Mouse (Mus musculus): ENCODE measurements at regions not wholly inside any gene's neighbourhood (a gene's known extent, or its start where the extent isn't known, plus 50 kb on each side); places are given as distances from the start of the nearest gene placed in this dataset.

DNA sequence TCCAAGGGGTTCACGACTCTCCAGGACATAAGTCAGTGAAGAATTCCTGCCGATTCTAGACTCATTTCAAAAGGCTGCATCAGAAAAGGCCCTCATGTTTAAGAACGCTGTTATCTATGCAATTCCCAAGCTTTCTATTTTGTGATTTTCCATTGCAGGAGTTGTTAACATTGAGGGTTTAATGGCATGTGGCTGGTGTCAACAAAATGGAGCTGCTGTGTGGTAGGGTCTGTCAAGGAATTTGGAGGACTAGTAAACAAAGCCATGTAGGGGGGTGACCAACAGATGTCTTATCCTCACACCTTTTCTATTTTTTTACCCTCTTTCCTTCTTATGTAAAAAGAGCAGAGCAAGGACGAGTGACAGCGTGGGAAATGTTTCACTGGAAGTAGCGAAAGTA is 186.9 kb upstream of the Ccdc122 start:
- no peaks in the 10 kb centered on the region for H3K36me3 ChIP-seq (ENCODE audit: control insufficient read depth, insufficient read depth, low read length)
- no peaks in the 10 kb centered on the region for H3K9me3 ChIP-seq (replicated peaks; ENCODE audit: control insufficient read depth, low read length, poor library complexity, severe bottlenecking)
- no peak for ATAC-seq
- H3K27ac ChIP-seq (ENCODE audit: low read length) = no peak overlapping the region
- no peak overlapping the region for H3K4me3 ChIP-seq (ENCODE audit: low read depth, low read length)
- no peaks in the 10 kb centered on the region for H3K4me1 ChIP-seq (ENCODE audit: control insufficient read depth, insufficient read depth, low read length)
- H3K9ac ChIP-seq (ENCODE audit: low read depth, low read length) = no peak overlapping the region
- no peaks in the 10 kb centered on the region for H3K27me3 ChIP-seq (ENCODE audit: control insufficient read depth, insufficient read depth, low read depth, low read length)
- 74% methylated on average over 6 of the region's 6 CpGs for WGBS
- H3K4me2 ChIP-seq (ENCODE audit: low read length) = no peak overlapping the region

DNA sequence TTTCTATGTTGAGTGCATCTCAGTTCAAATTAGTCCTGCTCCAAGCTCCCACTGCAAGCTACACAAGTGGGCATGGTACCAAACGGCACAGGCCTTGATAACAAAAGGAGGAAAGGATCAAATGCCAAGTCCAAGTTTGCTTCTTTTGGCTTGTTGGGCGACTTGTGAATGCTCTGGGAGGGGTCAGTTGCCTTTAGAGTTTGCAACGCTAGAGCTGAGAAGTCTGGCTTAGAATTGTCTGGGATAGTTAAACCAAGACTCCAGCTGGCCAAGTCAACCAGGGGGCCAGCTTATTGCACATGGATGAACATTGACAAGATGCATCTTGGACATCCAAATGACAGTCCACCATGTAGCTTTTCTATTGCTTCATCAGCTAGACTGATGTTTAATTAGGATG is 187.5 kb upstream of the Ccdc122 start:
- H3K36me3 ChIP-seq (ENCODE audit: control insufficient read depth, insufficient read depth, low read length) = no peaks in the 10 kb centered on the region
- H3K4me1 ChIP-seq (ENCODE audit: control insufficient read depth, insufficient read depth, low read length) = no peaks in the 10 kb centered on the region
- no peaks in the 10 kb centered on the region for H3K9me3 ChIP-seq (replicated peaks; ENCODE audit: control insufficient read depth, low read length, poor library complexity, severe bottlenecking)
- 50% methylated on average over 3 of the region's 3 CpGs for WGBS
- ATAC-seq = no peak
- H3K4me2 ChIP-seq (ENCODE audit: low read length) = no peak overlapping the region
- no peak overlapping the region for H3K27ac ChIP-seq (ENCODE audit: low read length)
- no peak overlapping the region for H3K4me3 ChIP-seq (ENCODE audit: low read depth, low read length)
- H3K27me3 ChIP-seq (ENCODE audit: control insufficient read depth, insufficient read depth, low read depth, low read length) = no peaks in the 10 kb centered on the region
- no peak overlapping the region for H3K9ac ChIP-seq (ENCODE audit: low read depth, low read length)

DNA sequence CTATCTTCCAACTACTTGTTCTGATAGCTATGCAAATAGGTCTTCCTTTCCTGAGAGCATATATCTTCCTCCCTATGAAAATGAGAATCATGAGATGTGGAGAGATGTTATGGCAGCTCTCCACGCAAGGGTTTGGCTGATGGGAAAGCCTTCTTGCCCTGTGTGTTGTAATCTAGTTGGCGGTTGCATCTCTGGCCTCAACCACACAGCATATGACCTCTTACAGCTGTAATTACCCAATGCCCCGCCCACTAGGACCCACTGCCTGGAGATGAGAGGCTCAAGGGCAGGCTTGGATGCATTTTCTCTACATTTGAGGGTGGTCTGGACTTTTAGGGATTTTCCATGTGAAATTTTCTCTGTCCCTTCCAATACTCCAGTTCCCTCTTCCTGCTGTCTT is 190.9 kb upstream of the Ccdc122 start:
- no peaks in the 10 kb centered on the region for H3K27me3 ChIP-seq (ENCODE audit: control insufficient read depth, insufficient read depth, low read depth, low read length)
- no peak overlapping the region for H3K4me2 ChIP-seq (ENCODE audit: low read length)
- no peak overlapping the region for H3K27ac ChIP-seq (ENCODE audit: low read length)
- no peaks in the 10 kb centered on the region for H3K9me3 ChIP-seq (replicated peaks; ENCODE audit: control insufficient read depth, low read length, poor library complexity, severe bottlenecking)
- 80% methylated on average over 3 of the region's 3 CpGs for WGBS
- no peak for ATAC-seq
- no peaks in the 10 kb centered on the region for H3K4me1 ChIP-seq (ENCODE audit: control insufficient read depth, insufficient read depth, low read length)
- H3K9ac ChIP-seq (ENCODE audit: low read depth, low read length) = no peak overlapping the region
- H3K36me3 ChIP-seq (ENCODE audit: control insufficient read depth, insufficient read depth, low read length) = no peaks in the 10 kb centered on the region
- H3K4me3 ChIP-seq (ENCODE audit: low read depth, low read length) = no peak overlapping the region

DNA sequence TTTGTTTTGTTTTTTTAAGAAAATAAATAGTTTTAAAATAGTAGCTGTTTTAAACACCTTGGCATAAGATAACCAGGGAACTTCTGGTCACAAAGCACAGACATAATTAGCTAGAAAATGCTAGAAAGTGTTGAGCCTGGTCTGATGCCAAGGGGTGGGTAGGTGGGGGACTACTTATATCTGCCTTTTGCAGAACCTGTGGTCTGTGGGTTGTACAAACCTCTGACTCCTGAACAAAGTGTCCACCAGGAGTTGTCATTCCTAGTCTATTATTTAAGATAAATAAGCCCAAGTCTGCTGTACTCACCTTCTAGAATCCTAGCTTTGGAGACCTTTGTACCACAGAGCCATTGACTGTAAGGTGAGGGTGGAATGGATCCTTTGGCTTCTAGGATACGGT is 191.9 kb upstream of the Ccdc122 start:
- Histone ChIP-seq H3K27ac (ENCODE audit: low read length) (no peak overlapping the region), H3K4me2 (ENCODE audit: low read length) (no peak overlapping the region), H3K9me3 (replicated peaks; ENCODE audit: control insufficient read depth, low read length, poor library complexity, severe bottlenecking) (no peaks in the 10 kb centered on the region), H3K9ac (ENCODE audit: low read depth, low read length) (no peak overlapping the region), H3K4me3 (ENCODE audit: low read depth, low read length) (no peak overlapping the region), H3K27me3 (ENCODE audit: control insufficient read depth, insufficient read depth, low read depth, low read length) (no peaks in the 10 kb centered on the region), H3K4me1 (ENCODE audit: control insufficient read depth, insufficient read depth, low read length) (no peaks in the 10 kb centered on the region), H3K36me3 (ENCODE audit: control insufficient read depth, insufficient read depth, low read length) (no peaks in the 10 kb centered on the region)
- ATAC-seq = no peak
- 96% methylated on average over 1 of the region's 1 CpGs for WGBS

DNA sequence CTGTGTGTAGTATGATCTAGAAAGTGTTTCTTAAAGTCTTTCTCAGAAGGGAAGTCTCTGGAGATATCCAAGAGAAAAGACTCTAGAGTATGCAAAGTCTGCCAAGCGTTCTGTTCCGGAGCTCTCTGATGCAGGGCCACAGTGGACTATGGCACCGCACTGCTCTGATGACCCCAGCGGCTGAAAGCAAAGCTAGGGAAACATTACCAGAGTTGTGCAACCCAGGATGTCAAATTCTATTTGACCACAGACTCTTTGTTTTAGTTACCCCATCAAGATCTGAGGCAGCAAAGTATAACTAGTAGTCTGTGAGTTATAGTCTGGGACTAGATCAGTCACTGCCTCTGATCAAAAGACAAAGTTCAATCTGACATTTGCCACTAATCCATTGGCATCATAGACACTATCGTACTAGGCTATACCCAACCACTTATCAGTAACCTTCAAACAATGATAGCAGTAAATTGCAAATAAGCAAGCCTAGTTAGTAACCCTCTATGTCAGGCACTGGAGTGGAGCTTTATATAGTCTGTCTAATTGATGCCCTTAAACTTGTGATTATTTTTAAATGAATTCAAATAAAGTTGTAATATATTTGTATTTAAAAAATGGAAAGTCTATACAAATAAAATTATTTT is 198.9 kb upstream of the Ccdc122 start:
- H3K36me3 ChIP-seq (ENCODE audit: control insufficient read depth, insufficient read depth, low read length) = no peaks in the 10 kb centered on the region
- no peak overlapping the region for H3K4me3 ChIP-seq (ENCODE audit: low read depth, low read length)
- H3K9ac ChIP-seq (ENCODE audit: low read depth, low read length) = no peak overlapping the region
- H3K4me2 ChIP-seq (ENCODE audit: low read length) = no peak overlapping the region
- WGBS = 91% methylated on average over 5 of the region's 5 CpGs
- H3K27ac ChIP-seq (ENCODE audit: low read length) = no peak overlapping the region
- no peaks in the 10 kb centered on the region for H3K9me3 ChIP-seq (replicated peaks; ENCODE audit: control insufficient read depth, low read length, poor library complexity, severe bottlenecking)
- no peaks in the 10 kb centered on the region for H3K4me1 ChIP-seq (ENCODE audit: control insufficient read depth, insufficient read depth, low read length)
- no peak for ATAC-seq
- H3K27me3 ChIP-seq (ENCODE audit: control insufficient read depth, insufficient read depth, low read depth, low read length) = no peaks in the 10 kb centered on the region

DNA sequence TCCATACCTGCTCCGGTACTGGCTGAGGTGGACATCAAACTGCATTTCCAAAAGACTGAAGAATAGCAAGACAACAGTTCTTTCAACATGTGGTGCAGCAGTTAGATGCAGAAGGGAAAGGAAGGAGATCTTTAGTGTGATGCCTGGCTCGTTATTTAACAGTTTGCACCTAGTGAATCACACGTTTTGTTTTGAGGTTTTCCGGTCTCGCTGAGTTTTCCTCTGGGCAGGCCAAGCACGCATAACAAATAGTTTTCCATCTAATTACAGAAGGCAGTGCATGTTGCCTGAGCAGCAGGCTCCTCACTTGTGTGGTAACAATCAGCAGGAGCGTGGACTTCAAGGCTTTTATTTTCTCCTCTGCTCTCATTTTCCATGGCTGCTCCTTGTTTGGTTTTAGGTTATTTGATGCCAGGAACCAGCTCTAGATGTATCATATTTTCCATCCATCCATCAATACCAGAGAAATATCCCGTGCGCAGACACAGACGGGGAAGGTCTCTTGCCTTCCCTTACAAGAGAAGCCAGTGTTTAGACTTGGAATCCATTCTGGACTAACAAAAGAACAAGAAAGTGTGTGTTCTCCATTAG is 199.6 kb upstream of the Ccdc122 start:
- Histone ChIP-seq H3K9me3 (replicated peaks; ENCODE audit: control insufficient read depth, low read length, poor library complexity, severe bottlenecking) (no peaks in the 10 kb centered on the region), H3K4me2 (ENCODE audit: low read length) (no peak overlapping the region), H3K4me1 (ENCODE audit: control insufficient read depth, insufficient read depth, low read length) (no peaks in the 10 kb centered on the region), H3K4me3 (ENCODE audit: low read depth, low read length) (no peak overlapping the region), H3K9ac (ENCODE audit: low read depth, low read length) (no peak overlapping the region), H3K36me3 (ENCODE audit: control insufficient read depth, insufficient read depth, low read length) (no peaks in the 10 kb centered on the region), H3K27ac (ENCODE audit: low read length) (no peak overlapping the region), H3K27me3 (ENCODE audit: control insufficient read depth, insufficient read depth, low read depth, low read length) (no peaks in the 10 kb centered on the region)
- no peak for ATAC-seq
- 56% methylated on average over 10 of the region's 10 CpGs for WGBS

DNA sequence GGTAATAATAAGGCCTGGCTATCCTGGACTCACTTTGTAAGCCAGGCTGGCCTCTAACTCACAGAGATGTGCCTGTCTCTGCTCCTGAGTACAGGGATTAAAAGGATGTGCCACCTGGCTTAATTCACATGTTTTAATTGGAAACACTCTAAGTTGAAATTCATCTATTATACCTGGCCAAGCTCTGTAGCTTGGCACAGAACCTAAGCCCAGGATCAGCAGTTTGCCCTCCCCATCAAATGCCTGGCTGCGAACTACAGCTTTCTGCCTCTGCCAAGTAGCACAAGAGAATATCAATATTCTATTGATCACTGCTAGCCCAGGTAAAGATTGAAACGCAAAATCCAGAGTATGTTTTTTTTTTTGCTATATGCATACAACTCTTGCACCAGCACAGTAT is 200.3 kb upstream of the Ccdc122 start:
- Histone ChIP-seq H3K36me3 (ENCODE audit: control insufficient read depth, insufficient read depth, low read length) (no peaks in the 10 kb centered on the region), H3K27ac (ENCODE audit: low read length) (no peak overlapping the region), H3K4me2 (ENCODE audit: low read length) (no peak overlapping the region), H3K4me1 (ENCODE audit: control insufficient read depth, insufficient read depth, low read length) (no peaks in the 10 kb centered on the region), H3K4me3 (ENCODE audit: low read depth, low read length) (no peak overlapping the region), H3K27me3 (ENCODE audit: control insufficient read depth, insufficient read depth, low read depth, low read length) (no peaks in the 10 kb centered on the region), H3K9ac (ENCODE audit: low read depth, low read length) (no peak overlapping the region), H3K9me3 (replicated peaks; ENCODE audit: control insufficient read depth, low read length, poor library complexity, severe bottlenecking) (no peaks in the 10 kb centered on the region; the same call in 1 of the 2 replicates)
- ATAC-seq = no peak
- WGBS = 82% methylated on average over 2 of the region's 2 CpGs

DNA sequence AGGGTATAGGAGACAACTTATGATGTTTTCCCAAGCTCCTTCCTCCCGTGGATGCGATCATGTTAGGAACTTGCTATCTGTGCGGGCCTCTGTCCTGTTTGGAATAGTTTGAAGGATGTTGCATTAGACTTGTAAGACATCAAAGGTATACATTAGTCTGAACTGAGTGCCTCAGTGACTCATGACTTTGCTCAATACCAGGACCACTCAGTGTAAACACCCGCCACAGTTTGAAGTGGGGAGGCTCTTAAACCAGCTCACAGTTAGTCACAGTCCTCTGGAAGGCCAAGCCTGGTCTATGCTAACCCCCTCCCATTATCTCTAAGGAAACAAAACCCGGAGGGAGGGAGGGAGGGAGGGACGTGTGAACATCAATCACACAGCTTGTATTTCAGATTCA is 202.5 kb upstream of the Ccdc122 start:
- Histone ChIP-seq H3K9ac (ENCODE audit: low read depth, low read length) (no peak overlapping the region), H3K4me2 (ENCODE audit: low read length) (no peak overlapping the region), H3K4me3 (ENCODE audit: low read depth, low read length) (no peak overlapping the region), H3K27me3 (ENCODE audit: control insufficient read depth, insufficient read depth, low read depth, low read length) (no peaks in the 10 kb centered on the region), H3K9me3 (replicated peaks; ENCODE audit: control insufficient read depth, low read length, poor library complexity, severe bottlenecking) (peaks cover 5% of the 10 kb centered on the region), H3K36me3 (ENCODE audit: control insufficient read depth, insufficient read depth, low read length) (no peaks in the 10 kb centered on the region), H3K4me1 (ENCODE audit: control insufficient read depth, insufficient read depth, low read length) (no peaks in the 10 kb centered on the region), H3K27ac (ENCODE audit: low read length) (no peak overlapping the region)
- 72% methylated on average over 6 of the region's 6 CpGs for WGBS
- ATAC-seq = no peak

DNA sequence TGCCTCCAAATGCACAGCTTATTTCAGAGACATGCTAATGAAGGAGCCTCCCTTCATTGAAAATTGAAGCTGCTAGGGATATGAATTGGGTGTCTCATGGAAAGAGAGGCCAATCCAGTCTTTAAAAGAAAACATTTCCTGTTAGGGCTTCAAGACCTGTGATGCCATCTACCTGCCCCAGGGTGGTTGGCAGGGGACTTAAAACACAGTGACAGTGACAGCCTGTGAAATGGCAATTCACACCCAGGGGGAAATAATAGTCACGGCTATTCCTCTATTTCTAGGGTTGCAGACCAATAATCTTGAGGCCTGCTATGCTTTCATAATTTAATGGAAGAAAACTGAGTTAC is 207.4 kb upstream of the Ccdc122 start:
- Histone ChIP-seq H3K9me3 (replicated peaks; ENCODE audit: control insufficient read depth, low read length, poor library complexity, severe bottlenecking) (peaks cover 5% of the 10 kb centered on the region), H3K4me1 (ENCODE audit: control insufficient read depth, insufficient read depth, low read length) (0 out of 2 replicates have a peak, but pooled peaks cover 4% of the 10 kb centered on the region), H3K9ac (ENCODE audit: low read depth, low read length) (no peak overlapping the region), H3K27ac (ENCODE audit: low read length) (no peak overlapping the region), H3K36me3 (ENCODE audit: control insufficient read depth, insufficient read depth, low read length) (no peaks in the 10 kb centered on the region), H3K27me3 (ENCODE audit: control insufficient read depth, insufficient read depth, low read depth, low read length) (no peaks in the 10 kb centered on the region), H3K4me3 (ENCODE audit: low read depth, low read length) (no peak overlapping the region), H3K4me2 (ENCODE audit: low read length) (no peak overlapping the region)
- WGBS = 69% methylated on average over 1 of the region's 1 CpGs
- no peak for ATAC-seq
